Mouse (Mus musculus): ENCODE results near the gene Sirt3.
A peak's percentile ranks its signal among the peaks of the same experiment; 100 is the strongest.

The Sirt3 gene

GRCm38 (mm10) chr7:140914031-140914690 is 32.1 kb upstream of the Sirt3 start:
- no peak overlapping the region for H3K4me3 ChIP-seq (replicated peaks; ENCODE audit: low read length)
- H3K27me3 ChIP-seq (ENCODE audit: insufficient read depth, low read length), result peaks cover 10% of the 10 kb centered on the region
- no peaks in the 10 kb centered on the region for H3K9me3 ChIP-seq (ENCODE audit: low read length)
- H3K4me1 ChIP-seq (replicated peaks; ENCODE audit: low read depth, low read length), result peaks cover 31% of the 10 kb centered on the region
- TF ChIP-seq POU5F1 (IDR thresholded peaks at IDR 0.05; ENCODE audit: borderline replicate concordance, low read length) (no peak), CTCF (conservative IDR thresholded peaks at IDR 0.05; ENCODE audit: low read length) (no peak), NANOG (IDR thresholded peaks at IDR 0.05; ENCODE audit: borderline replicate concordance, low read length) (no peak)
- H3K36me3 ChIP-seq (ENCODE audit: insufficient read depth, low read length), result no peaks in the 10 kb centered on the region

- TF ChIP-seq POU5F1 (IDR thresholded peaks at IDR 0.05; ENCODE audit: borderline replicate concordance, low read length) (no peak), NANOG (IDR thresholded peaks at IDR 0.05; ENCODE audit: borderline replicate concordance, low read length) (no peak), CTCF (conservative IDR thresholded peaks at IDR 0.05; ENCODE audit: low read length) (no peak)
- peaks cover 2% of the 10 kb centered on the region for H3K27me3 ChIP-seq (ENCODE audit: insufficient read depth, low read length)
These were observed 30.9 kb upstream of the Sirt3 start for GRCm38 (mm10) chr7:140912846-140913482.

GRCm38 (mm10) chr7:140912293-140912692 is 30.2 kb upstream of the Sirt3 start:
- Histone ChIP-seq H3K9me3 (ENCODE audit: low read length) (no peaks in the 10 kb centered on the region), H3K27me3 (ENCODE audit: insufficient read depth, low read length) (no peaks in the 10 kb centered on the region), H3K4me1 (replicated peaks; ENCODE audit: low read depth, low read length) (peaks cover 45% of the 10 kb centered on the region), H3K4me3 (replicated peaks; ENCODE audit: low read length) (no peak overlapping the region), H3K36me3 (ENCODE audit: insufficient read depth, low read length) (no peaks in the 10 kb centered on the region)
- TF ChIP-seq POU5F1 (IDR thresholded peaks at IDR 0.05; ENCODE audit: borderline replicate concordance, low read length) (no peak), CTCF (conservative IDR thresholded peaks at IDR 0.05; ENCODE audit: low read length) (no peak), NANOG (IDR thresholded peaks at IDR 0.05; ENCODE audit: borderline replicate concordance, low read length) (no peak)

More at GRCm38 (mm10) chr7:140912846-140913482, 30.9 kb upstream of the Sirt3 start:
- no peaks in the 10 kb centered on the region for H3K36me3 ChIP-seq (ENCODE audit: insufficient read depth, low read length)
- H3K4me1 ChIP-seq (replicated peaks; ENCODE audit: low read depth, low read length), result peaks cover 42% of the 10 kb centered on the region
- H3K4me3 ChIP-seq (replicated peaks; ENCODE audit: low read length), result no peak overlapping the region
- no peaks in the 10 kb centered on the region for H3K9me3 ChIP-seq (ENCODE audit: low read length)

GRCm38 (mm10) chr7:140908634-140909107 is 26.6 kb upstream of the Sirt3 start:
- TF ChIP-seq CTCF (conservative IDR thresholded peaks at IDR 0.05; ENCODE audit: low read length), result peak; percentile 87
- no peak for TF ChIP-seq NANOG (IDR thresholded peaks at IDR 0.05; ENCODE audit: borderline replicate concordance, low read length)
- Histone ChIP-seq H3K9me3 (ENCODE audit: low read length) (no peaks in the 10 kb centered on the region), H3K27me3 (ENCODE audit: insufficient read depth, low read length) (no peaks in the 10 kb centered on the region), H3K4me1 (replicated peaks; ENCODE audit: low read depth, low read length) (peaks cover 76% of the 10 kb centered on the region), H3K36me3 (ENCODE audit: insufficient read depth, low read length) (no peaks in the 10 kb centered on the region), H3K4me3 (replicated peaks; ENCODE audit: low read length) (peak overlapping the region; percentile 72)

GRCm38 (mm10) chr7:140908181-140908580 is 26.1 kb upstream of the Sirt3 start:
- Histone ChIP-seq H3K4me3 (replicated peaks; ENCODE audit: low read length) (peak overlapping the region; percentile 72), H3K36me3 (ENCODE audit: insufficient read depth, low read length) (no peaks in the 10 kb centered on the region), H3K9me3 (ENCODE audit: low read length) (no peaks in the 10 kb centered on the region), H3K27me3 (ENCODE audit: insufficient read depth, low read length) (no peaks in the 10 kb centered on the region), H3K4me1 (replicated peaks; ENCODE audit: low read depth, low read length) (peaks cover 81% of the 10 kb centered on the region)
- TF ChIP-seq NANOG (IDR thresholded peaks at IDR 0.05; ENCODE audit: borderline replicate concordance, low read length) (no peak), POU5F1 (IDR thresholded peaks at IDR 0.05; ENCODE audit: borderline replicate concordance, low read length) (no peak), CTCF (conservative IDR thresholded peaks at IDR 0.05; ENCODE audit: low read length) (no peak)

- Histone ChIP-seq H3K4me3 (replicated peaks; ENCODE audit: low read length) (no peak overlapping the region), H3K4me1 (replicated peaks; ENCODE audit: low read depth, low read length) (peaks cover 86% of the 10 kb centered on the region), H3K27me3 (ENCODE audit: insufficient read depth, low read length) (no peaks in the 10 kb centered on the region), H3K9me3 (ENCODE audit: low read length) (no peaks in the 10 kb centered on the region), H3K36me3 (ENCODE audit: insufficient read depth, low read length) (no peaks in the 10 kb centered on the region)
- no peak for TF ChIP-seq CTCF (conservative IDR thresholded peaks at IDR 0.05; ENCODE audit: low read length)
- no peak for TF ChIP-seq POU5F1 (IDR thresholded peaks at IDR 0.05; ENCODE audit: borderline replicate concordance, low read length)
- TF ChIP-seq NANOG (IDR thresholded peaks at IDR 0.05; ENCODE audit: borderline replicate concordance, low read length), result no peak
These were observed 25.6 kb upstream of the Sirt3 start for GRCm38 (mm10) chr7:140907697-140908096.

GRCm38 (mm10) chr7:140907131-140907530 is 25.0 kb upstream of the Sirt3 start:
- Histone ChIP-seq H3K4me1 (replicated peaks; ENCODE audit: low read depth, low read length) (peaks cover 89% of the 10 kb centered on the region), H3K36me3 (ENCODE audit: insufficient read depth, low read length) (no peaks in the 10 kb centered on the region), H3K4me3 (replicated peaks; ENCODE audit: low read length) (no peak overlapping the region), H3K9me3 (ENCODE audit: low read length) (no peaks in the 10 kb centered on the region), H3K27me3 (ENCODE audit: insufficient read depth, low read length) (no peaks in the 10 kb centered on the region)
- no peak for TF ChIP-seq NANOG (IDR thresholded peaks at IDR 0.05; ENCODE audit: borderline replicate concordance, low read length)
- no peak for TF ChIP-seq CTCF (conservative IDR thresholded peaks at IDR 0.05; ENCODE audit: low read length)

- H3K27me3 ChIP-seq (ENCODE audit: insufficient read depth, low read length), result no peaks in the 10 kb centered on the region
- H3K4me3 ChIP-seq (replicated peaks; ENCODE audit: low read length), result no peak overlapping the region
- H3K36me3 ChIP-seq (ENCODE audit: insufficient read depth, low read length), result no peaks in the 10 kb centered on the region; the same call in 1 of the 2 replicates
- H3K9me3 ChIP-seq (ENCODE audit: low read length), result no peaks in the 10 kb centered on the region
- peaks cover 90% of the 10 kb centered on the region for H3K4me1 ChIP-seq (replicated peaks; ENCODE audit: low read depth, low read length)
- TF ChIP-seq NANOG (IDR thresholded peaks at IDR 0.05; ENCODE audit: borderline replicate concordance, low read length), result no peak
- TF ChIP-seq CTCF (conservative IDR thresholded peaks at IDR 0.05; ENCODE audit: low read length), result no peak
- TF ChIP-seq POU5F1 (IDR thresholded peaks at IDR 0.05; ENCODE audit: borderline replicate concordance, low read length), result no peak
These were observed 23.6 kb upstream of the Sirt3 start for GRCm38 (mm10) chr7:140905642-140906081.

All from E14TG2a.4 (cell line).